Comparison of ENCODE assay signal across 8 mouse cellular contexts in the genomic region with DNA sequence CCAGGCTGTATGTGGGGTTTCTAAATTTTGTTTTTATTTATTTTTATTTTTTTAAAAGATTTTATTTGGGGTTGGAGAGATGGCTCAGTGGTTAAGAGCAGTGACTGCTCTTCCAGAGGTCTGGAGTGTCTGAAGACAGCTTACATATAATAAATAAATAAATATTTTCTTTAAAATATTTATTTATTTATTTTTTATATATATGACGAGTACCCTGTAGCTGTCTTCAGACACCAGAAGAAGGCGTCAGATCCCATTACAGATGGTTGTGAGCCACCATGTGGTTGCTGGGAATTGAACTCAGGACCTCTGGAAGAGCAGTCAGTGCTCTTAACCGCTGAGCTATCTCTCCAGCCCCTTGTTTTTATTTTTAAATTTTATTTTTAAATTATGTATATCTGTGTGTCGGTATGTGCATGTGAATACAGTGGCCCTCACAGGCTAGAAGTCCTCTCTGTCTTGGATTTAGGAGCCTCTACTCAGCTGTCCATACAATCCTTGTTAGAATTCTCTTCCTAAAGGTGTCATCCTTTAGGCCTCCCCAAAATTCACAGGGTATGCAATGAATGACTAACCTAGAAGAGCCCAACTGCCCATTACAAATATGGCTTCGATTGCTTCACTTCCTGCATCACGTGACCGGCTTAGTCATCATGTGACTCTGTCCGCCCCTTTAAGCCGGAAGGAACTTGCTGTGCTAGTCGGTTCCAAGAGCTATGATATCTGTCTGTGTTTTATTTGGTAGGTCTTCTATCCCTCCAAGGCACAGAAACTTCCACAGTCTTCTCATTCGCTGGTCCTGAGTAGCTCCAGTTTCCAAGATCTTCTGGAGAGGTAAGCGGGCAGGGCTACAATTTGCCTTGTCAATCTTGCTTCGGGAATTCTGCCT. TPM values are rescaled to one million over a fixed set of nuclear protein-coding genes. Genes with fewer than 3 reads are reported as not detected.
DNase-seq lines count a peak whose midpoint lies in the region; ATAC-seq lines count a peak whose summit lies in the region.

Gba (plus strand) TSS at position 676 of the 889 bp plus-strand sequence.

- 27% methylated on average over 13 of the region's 13 CpGs for WGBS in forebrain, embryonic 13.5 days
- WGBS in neural tube, embryonic 15.5 days: 26% methylated on average over 13 of the region's 13 CpGs

- peak within 1 kb of the TSS; percentile 71 for H3K9ac ChIP-seq in forebrain, embryonic 13.5 days
- H3K9ac ChIP-seq in neural tube, embryonic 15.5 days (replicated peaks): peak within 1 kb of the TSS; percentile 63

- H3K4me2 ChIP-seq in forebrain, embryonic 13.5 days: peak within 1 kb of the TSS; percentile 63
- peak within 1 kb of the TSS; percentile 77 for H3K4me2 ChIP-seq in neural tube, embryonic 15.5 days

- DNase-seq in ES-CJ7 (ENCODE audit: low read depth, low spot score): peak; percentile 93
- peak; percentile 82 to 88 for DNase-seq in heart, postnatal 14 days
- peak; percentile 88 for DNase-seq in layer of hippocampus, adult 11-12 months (ENCODE audit: low spot score)
- peak; percentile 85 to 86 for DNase-seq in lung, adult 18-20 months
- DNase-seq in testis, postnatal 14 days (ENCODE audit: low spot score): peak; percentile 74

- H3K4me3 ChIP-seq in forebrain, embryonic 13.5 days: peak within 1 kb of the TSS; percentile 60
- peak within 1 kb of the TSS; percentile 62 for H3K4me3 ChIP-seq in neural tube, embryonic 15.5 days (replicated peaks)

- H3K9me3 ChIP-seq in forebrain, embryonic 13.5 days (replicated peaks): no peaks in the 10 kb centered on the region
- no peaks in the 10 kb centered on the region for H3K9me3 ChIP-seq in neural tube, embryonic 15.5 days (replicated peaks)

- H3K27ac ChIP-seq in forebrain, embryonic 13.5 days: no peak within 1 kb of the TSS
- H3K27ac ChIP-seq in neural tube, embryonic 15.5 days (replicated peaks): peak within 1 kb of the TSS; percentile 66

- intact Hi-C loops in heart, postnatal 14 days (cut with DNase I): no loop called here

- ATAC-seq in cerebellum, adult (ENCODE audit: insufficient number of reproducible peaks, low FRiP score, low TSS enrichment): peak; percentile 61; the same call in 1 of the 2 replicates
- ATAC-seq in forebrain, embryonic 13.5 days: peak; percentile 90
- peak; percentile 89 for ATAC-seq in neural tube, embryonic 15.5 days (ENCODE audit: low FRiP score)

- H3K27me3 ChIP-seq in forebrain, embryonic 13.5 days: no peaks in the 10 kb centered on the region
- no peaks in the 10 kb centered on the region for H3K27me3 ChIP-seq in neural tube, embryonic 15.5 days (replicated peaks)

- peaks cover 33% of the 10 kb centered on the region for H3K36me3 ChIP-seq in forebrain, embryonic 13.5 days (ENCODE audit: poor library complexity, severe bottlenecking)
- H3K36me3 ChIP-seq in neural tube, embryonic 15.5 days: peaks cover 28% of the 10 kb centered on the region

- H3K4me1 ChIP-seq in forebrain, embryonic 13.5 days: peaks cover 5% of the 10 kb centered on the region
- H3K4me1 ChIP-seq in neural tube, embryonic 15.5 days: peaks cover 11% of the 10 kb centered on the region

RNA-seq across cellular contexts. Expression of gene Gba, which starts in this region (rescaled TPM):
- polyA plus RNA-seq in forebrain, embryonic 13.5 days (2015; fragmentation: Nextera tagmentation; extraction: Ambion mirVana): 34.6 and 36.3 TPM in 2 replicates
- 10 to 100 TPM; 22.1 to 23.9 TPM for total RNA-seq in heart, postnatal 14 days (2021)
- 45.5 and 47.9 TPM in 2 replicates for polyA plus RNA-seq in neural tube, embryonic 15.5 days (2015; fragmentation: Nextera tagmentation; extraction: Ambion mirVana)
